Mouse (Mus musculus) small intestine, adult 2 months (tissue): Measurements from ENCODE around the gene Sarnp. TPM values are rescaled to one million over a fixed set of nuclear protein-coding genes. Genes with fewer than 3 reads are reported as not detected.

Experiments
- H3K27ac ChIP-seq: fragments of 200-500 bp; 2 replicates; pipeline ENCODE4 v1.5.1; 2012; ENCODE audit warnings: low read depth, low read length, control low read depth, inconsistent platforms; ENCODE audit not compliant: insufficient read depth
- H3K27me3 ChIP-seq: fragments of 200-500 bp; 2 replicates; pipeline ENCODE4 v1.6.1; 2012; ENCODE audit warnings: mild to moderate bottlenecking, moderate library complexity, low read length, inconsistent platforms; ENCODE audit not compliant: control insufficient read depth, insufficient read depth
- H3K36me3 ChIP-seq: fragments of 200-500 bp; 2 replicates; pipeline ENCODE4 v1.6.1; 2012; ENCODE audit warnings: mild to moderate bottlenecking, low read length, control low read depth, inconsistent platforms; ENCODE audit not compliant: control insufficient read depth, insufficient read depth
- H3K4me1 ChIP-seq: fragments of 200-500 bp; 2 replicates; pipeline ENCODE4 v1.6.1; 2012; ENCODE audit warnings: low read length, inconsistent platforms, mixed read lengths; ENCODE audit not compliant: control insufficient read depth, insufficient read depth, insufficient read length
- H3K4me3 ChIP-seq: fragments of 200-500 bp; 2 replicates; pipeline ENCODE4 v1.5.1; 2012; ENCODE audit warnings: low read depth, mild to moderate bottlenecking, control low read depth, inconsistent platforms, low read length, moderate library complexity
- CTCF ChIP-seq: fragments of 200-500 bp; IDR thresholded peaks from 2 replicates; pipeline ENCODE4 v1.5.1; 2012; ENCODE audit warnings: low read depth, mild to moderate bottlenecking, control low read depth, inconsistent platforms, low read length, moderate library complexity, mixed read lengths; ENCODE audit not compliant: insufficient replicate concordance, insufficient read length; ENCODE audit errors: extremely low read depth
- POLR2A ChIP-seq: fragments of 200-500 bp; IDR thresholded peaks from 2 replicates; pipeline ENCODE4 v1.6.1; 2012; ENCODE audit warnings: low read depth, mild to moderate bottlenecking, control low read depth, inconsistent platforms, low read length, moderate library complexity
- whole genome bisulfite sequencing: fragments of 180-500 bp; shearing (Covaris S2); methylation state at CpG from one replicate; pipeline ENCODE4 v1.1.7; 2018; 5-methylcytosine and 5-hydroxymethylcytosine counted together
- polyA plus RNA-seq: library from polyadenylated mRNA; depleted of rRNA; stranded (reverse); fragments of >200 nt; gene quantifications from 2 replicates; pipeline ENCODE4 v1.2.3, GENCODE M21; 2012

Gene Sarnp
- polyA plus RNA-seq, 1 experiment, result 0.89 TPM

DNA sequence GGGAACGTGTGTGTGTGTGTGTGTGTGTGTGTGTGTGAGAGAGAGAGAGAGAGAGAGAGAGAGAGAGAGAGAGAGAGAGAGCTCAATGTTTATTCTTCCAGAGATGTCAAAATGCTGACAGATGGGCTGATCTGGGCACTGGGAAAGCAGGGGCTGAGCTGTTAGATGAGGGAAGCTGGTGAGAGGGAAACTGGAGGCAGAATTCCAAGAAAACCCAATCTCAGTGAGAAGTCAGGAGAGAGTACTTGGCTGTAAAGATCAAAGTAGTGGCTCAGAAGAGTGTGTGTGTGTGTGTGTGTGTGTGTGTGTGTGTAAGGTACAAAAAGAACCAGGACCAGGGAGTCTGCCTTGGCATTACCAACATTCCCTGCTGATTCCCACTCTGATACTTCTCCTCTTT is 80.4 kb downstream of the Sarnp start:
- Histone ChIP-seq H3K27ac (no peak overlapping the region), H3K4me3 (no peak overlapping the region), H3K4me1 (no peaks in the 10 kb centered on the region), H3K27me3 (peaks cover 7% of the 10 kb centered on the region; the same call in 1 of the 2 replicates), H3K36me3 (no peaks in the 10 kb centered on the region)
- 27% methylated on average over 1 of the region's 1 CpGs for WGBS
- TF ChIP-seq CTCF (no peak), POLR2A (no peak)

DNA sequence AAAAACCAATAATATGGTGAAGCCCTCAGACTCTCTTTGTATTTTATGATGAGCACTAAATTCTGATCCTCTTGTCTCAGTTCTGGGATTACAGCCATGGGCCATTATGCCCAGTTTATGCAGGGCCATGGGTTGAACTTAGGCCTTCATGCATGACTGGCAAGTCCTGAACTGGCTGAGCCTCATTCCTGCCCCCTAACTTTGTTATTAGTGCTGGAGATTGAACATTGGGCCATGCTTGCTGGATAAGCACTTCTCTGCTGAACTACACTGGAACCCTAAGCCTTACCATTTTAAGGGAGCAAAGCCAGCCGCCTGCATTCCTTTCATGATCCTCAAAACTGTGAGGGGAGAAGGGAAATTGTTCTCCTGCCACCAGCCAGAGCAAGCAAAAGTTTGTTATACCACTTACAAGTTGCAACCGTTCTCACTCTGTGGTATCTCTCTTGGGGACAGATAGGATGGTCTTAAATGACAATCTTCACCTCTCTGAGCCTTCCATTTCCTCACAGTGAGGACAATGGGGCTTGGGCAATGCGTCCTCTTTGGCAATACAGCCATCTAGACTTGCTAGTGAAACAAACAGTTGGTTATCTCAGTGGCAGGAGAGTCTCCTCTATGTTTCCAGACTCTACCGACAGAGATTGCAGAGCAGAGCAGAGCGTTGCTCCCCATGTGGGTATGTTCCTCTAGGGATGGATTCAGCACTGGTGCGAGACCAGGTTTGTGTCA is 82.8 kb downstream of the Sarnp start:
- TF ChIP-seq CTCF, result no peak
- TF ChIP-seq POLR2A, result no peak
- H3K4me1 ChIP-seq, result peaks cover 4% of the 10 kb centered on the region; the same call in 1 of the 2 replicates
- H3K36me3 ChIP-seq, result no peaks in the 10 kb centered on the region
- H3K27ac ChIP-seq, result no peak overlapping the region
- H3K27me3 ChIP-seq, result peaks cover 7% of the 10 kb centered on the region; the same call in 1 of the 2 replicates
- 82% methylated on average over 6 of the region's 6 CpGs for WGBS
- H3K4me3 ChIP-seq, result no peak overlapping the region

DNA sequence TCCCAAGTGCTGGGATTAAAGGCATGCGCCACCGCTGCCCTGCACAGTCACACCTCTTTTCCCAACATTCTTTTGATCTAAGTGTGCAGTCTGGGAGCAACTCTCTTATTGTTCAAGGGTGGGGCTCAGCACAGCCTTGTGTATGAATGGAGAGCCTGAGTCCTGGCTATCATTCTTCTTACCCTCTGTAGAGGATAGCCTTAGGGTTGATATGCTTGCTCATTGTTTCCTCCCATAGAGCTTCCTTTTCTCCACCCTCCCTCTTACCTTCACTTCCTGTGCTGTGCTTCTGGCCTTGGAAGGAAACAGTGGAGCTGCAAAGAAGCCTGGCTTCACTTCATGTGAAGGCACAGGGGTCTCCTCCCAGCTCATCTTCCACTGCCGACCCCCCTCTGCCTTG is 83.6 kb downstream of the Sarnp start, which contains the start of gene Cd63:
Cd63 (plus strand) TSS at position 292 of the 400 bp plus-strand sequence.
- Histone ChIP-seq H3K36me3 (no peaks in the 10 kb centered on the region), H3K4me3 (no peak within 1 kb of the TSS), H3K27ac (no peak within 1 kb of the TSS), H3K27me3 (peaks cover 7% of the 10 kb centered on the region; the same call in 1 of the 2 replicates), H3K4me1 (peaks cover 4% of the 10 kb centered on the region; the same call in 1 of the 2 replicates)
- TF ChIP-seq POLR2A (no peak), CTCF (no peak)
- 65% methylated on average over 3 of the region's 3 CpGs for WGBS

DNA sequence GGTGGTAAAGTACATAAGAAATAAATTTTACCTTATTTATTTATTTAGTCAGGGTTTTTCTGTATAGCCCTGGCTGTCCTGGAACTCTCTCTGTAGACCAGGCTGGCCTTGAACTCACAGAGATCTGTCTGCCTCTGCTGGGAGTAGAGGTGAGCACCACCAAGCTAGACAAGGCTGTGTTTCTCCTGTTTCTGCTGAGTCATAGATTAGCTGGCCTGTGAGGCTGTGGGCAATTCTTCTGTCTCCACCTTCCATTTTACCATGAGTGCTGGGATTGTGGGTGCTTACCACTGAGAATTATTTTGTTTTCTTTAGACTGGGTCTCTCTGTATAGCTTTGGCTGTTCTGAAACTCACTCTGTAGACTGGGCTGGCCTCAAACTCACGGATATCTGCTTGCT is 84.3 kb downstream of the Sarnp start:
- Histone ChIP-seq H3K4me1 (peaks cover 4% of the 10 kb centered on the region; the same call in 1 of the 2 replicates), H3K4me3 (no peak overlapping the region), H3K27ac (no peak overlapping the region), H3K36me3 (no peaks in the 10 kb centered on the region), H3K27me3 (0 out of 2 replicates have a peak, but pooled peaks cover 7% of the 10 kb centered on the region)
- WGBS, result 91% methylated on average over 1 of the region's 1 CpGs
- TF ChIP-seq CTCF, result no peak
- no peak for TF ChIP-seq POLR2A

DNA sequence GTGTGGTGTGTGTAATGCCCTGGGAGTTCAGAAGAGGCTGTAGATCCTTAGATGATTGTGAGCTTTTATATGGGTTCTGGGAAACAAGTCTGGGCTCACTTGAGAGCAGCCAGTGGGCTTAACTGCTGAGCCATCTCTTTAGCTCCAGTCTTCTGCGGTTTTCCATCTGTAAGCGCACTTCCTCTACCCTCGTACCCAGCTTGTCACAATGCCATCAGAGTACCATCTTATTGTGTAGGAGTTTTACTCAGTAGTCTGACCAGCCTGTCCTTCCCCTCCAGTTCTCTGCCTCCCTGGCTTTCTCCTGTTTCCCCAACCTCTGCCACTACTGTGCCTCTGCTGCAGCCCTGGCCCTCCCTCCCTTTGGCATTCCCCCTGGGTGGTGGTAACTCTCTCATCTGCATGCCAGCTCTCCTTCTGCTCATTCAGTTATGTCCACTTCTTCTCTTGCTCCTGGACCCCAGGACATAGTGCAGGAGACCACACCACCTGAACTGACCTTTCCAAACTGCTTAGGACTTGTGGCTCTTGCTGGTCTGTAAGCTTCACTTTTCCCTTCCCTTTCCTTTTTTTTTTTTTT is 85.4 kb downstream of the Sarnp start:
- no peak overlapping the region for H3K4me3 ChIP-seq
- no peak for TF ChIP-seq POLR2A
- TF ChIP-seq CTCF, result no peak
- H3K27me3 ChIP-seq, result no peaks in the 10 kb centered on the region
- WGBS, result 84% methylated on average over 3 of the region's 3 CpGs
- H3K36me3 ChIP-seq, result no peaks in the 10 kb centered on the region
- peaks cover 4% of the 10 kb centered on the region; the same call in 1 of the 2 replicates for H3K4me1 ChIP-seq
- H3K27ac ChIP-seq, result no peak overlapping the region

DNA sequence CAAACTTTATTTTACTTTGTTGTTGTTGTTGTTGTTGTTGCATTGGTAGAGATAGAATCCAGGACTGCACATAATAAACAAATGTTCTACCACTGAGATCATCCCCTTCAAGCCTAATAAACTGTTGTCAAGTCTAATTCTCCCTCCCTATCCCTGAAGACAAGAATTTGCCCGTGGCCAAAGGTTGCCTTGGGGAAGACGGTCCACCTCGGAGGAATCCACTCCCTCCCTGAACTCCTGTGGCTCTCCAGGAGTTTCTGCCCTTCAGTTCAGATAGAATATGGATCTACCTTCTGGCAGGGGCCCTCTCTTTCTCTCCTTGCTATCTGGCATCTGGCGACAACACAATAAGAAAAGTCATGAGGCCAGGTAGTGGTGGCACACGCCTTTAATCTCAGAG is 87.7 kb downstream of the Sarnp start:
- peaks cover 7% of the 10 kb centered on the region; the same call in 1 of the 2 replicates for H3K4me1 ChIP-seq
- H3K27me3 ChIP-seq, result no peaks in the 10 kb centered on the region; the same call in 1 of the 2 replicates
- H3K36me3 ChIP-seq, result no peaks in the 10 kb centered on the region
- TF ChIP-seq CTCF (no peak), POLR2A (no peak)
- WGBS, result 48% methylated on average over 5 of the region's 5 CpGs
- H3K4me3 ChIP-seq, result no peak overlapping the region
- no peak overlapping the region for H3K27ac ChIP-seq
